Mouse (Mus musculus) kidney, postnatal 0 days (tissue): Measurements from ENCODE around the gene Scg3. TPM values are rescaled to one million over a fixed set of nuclear protein-coding genes. Genes with fewer than 3 reads are reported as not detected.
"Not testable (repeated sequence)": the region's sequence is repeated elsewhere in the genome, so short reads cannot be mapped to it uniquely, and the experiment has no call there.

ENCODE experiments used
- ATAC-seq: fragments of 200-750 bp; cut with Nextera tagmentation; replicated peaks from 2 replicates; pipeline ENCODE4 v1.8.0; 2017; ENCODE audit warnings: low read depth, moderate number of reproducible peaks, moderate TSS enrichment, moderate library complexity; ENCODE audit not compliant: low FRiP score
- DNase-seq: peaks from one replicate; pipeline ENCODE4 v3.0.0-alpha.2; 2016; ENCODE audit warnings: low spot score
- H3K27ac ChIP-seq: fragments of 300-500 bp; sonication (generic); 2 replicates; pipeline ENCODE4 v1.5.1; 2014; ENCODE audit warnings: mild to moderate bottlenecking
- H3K27me3 ChIP-seq: fragments of 300-500 bp; sonication (generic); 2 replicates; pipeline ENCODE4 v1.6.1; 2014; ENCODE audit warnings: low read length, mixed read lengths; ENCODE audit not compliant: insufficient read depth
- H3K36me3 ChIP-seq: fragments of 300-500 bp; sonication (generic); 2 replicates; pipeline ENCODE4 v1.6.1; 2014; ENCODE audit warnings: low read length, mixed read lengths; ENCODE audit not compliant: insufficient read depth
- H3K4me1 ChIP-seq: fragments of 300-500 bp; sonication (generic); replicated peaks from 2 replicates; pipeline ENCODE4 v1.6.1; 2014; ENCODE audit warnings: antibody characterized with exemption, low read length, mixed read lengths; ENCODE audit not compliant: insufficient read depth
- H3K4me2 ChIP-seq: fragments of 300-500 bp; sonication (generic); 2 replicates; pipeline ENCODE4 v1.6.1; 2014; ENCODE audit warnings: mild to moderate bottlenecking, low read length, moderate library complexity, mixed read lengths
- H3K4me3 ChIP-seq: fragments of 300-500 bp; sonication (generic); replicated peaks from 2 replicates; pipeline ENCODE4 v1.5.1; 2014; ENCODE audit warnings: low read depth, low read length
- H3K9ac ChIP-seq: fragments of 300-500 bp; sonication (generic); 2 replicates; pipeline ENCODE4 v1.6.1; 2014; ENCODE audit warnings: low read depth, low read length
- H3K9me3 ChIP-seq: fragments of 300-500 bp; sonication (generic); replicated peaks from 2 replicates; pipeline ENCODE4 v1.6.1; 2016; ENCODE audit warnings: low read length, inconsistent platforms, mixed read lengths
- CTCF ChIP-seq: IDR thresholded peaks from 2 replicates; pipeline ENCODE4 v1.5.1; 2016; ENCODE audit warnings: antibody characterized with exemption, low read depth, mild to moderate bottlenecking, moderate library complexity
- WGBS: fragments of 180-500 bp; shearing (Covaris S2); extraction: QIAGEN DNeasy Blood & Tissue Kit; methylation state at CpG from one replicate; pipeline ENCODE4 v1.1.7; 2014; 5-methylcytosine and 5-hydroxymethylcytosine counted together
- polyA plus RNA-seq: library from polyadenylated mRNA; unstranded; fragments of >200 nt; fragmentation: Nextera tagmentation; extraction: Ambion mirVana; gene quantifications from 2 replicates; pipeline ENCODE4 v1.2.1, GENCODE M21; 2015

Gene Scg3
- polyA plus RNA-seq, 1 experiment from 2014 or later: 0.18 TPM

GRCm38 (mm10) chr9:75630823-75631454 is 52.9 kb downstream of the Scg3 start:
- Histone ChIP-seq H3K4me1 (no peaks in the 10 kb centered on the region), H3K9me3 (no peaks in the 10 kb centered on the region), H3K9ac (no peak overlapping the region), H3K4me3 (no peak overlapping the region), H3K27ac (no peak overlapping the region), H3K36me3 (no peaks in the 10 kb centered on the region), H3K4me2 (no peak overlapping the region), H3K27me3 (no peaks in the 10 kb centered on the region)
- DNase-seq (no peak), ATAC-seq (no peak)
- no peak for TF ChIP-seq CTCF
- WGBS: 78% methylated on average over 8 of the region's 8 CpGs

DNA sequence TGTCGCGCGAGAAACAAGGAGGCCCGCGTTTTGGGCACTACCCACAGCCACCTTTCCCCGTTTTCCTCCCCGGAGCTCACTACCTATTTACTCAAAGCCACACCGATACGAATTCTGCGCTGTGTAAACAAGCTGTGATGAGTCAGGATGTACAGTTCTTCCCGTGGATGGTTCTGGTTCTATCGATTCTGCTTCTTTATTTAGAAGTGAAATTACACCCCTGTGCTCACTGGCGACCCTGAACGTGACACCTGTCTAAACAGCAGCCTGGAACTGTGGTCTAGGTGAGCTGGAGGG is 57.6 kb downstream of the Scg3 start:
- Histone ChIP-seq H3K4me2 (peak overlapping the region; percentile 92), H3K4me3 (peak overlapping the region; percentile 83), H3K27ac (peak overlapping the region; percentile 82; the same call in 1 of the 2 replicates), H3K9ac (peak overlapping the region; percentile 85), H3K36me3 (no peaks in the 10 kb centered on the region), H3K4me1 (0 out of 2 replicates have a peak, but pooled peaks cover 4% of the 10 kb centered on the region), H3K27me3 (no peaks in the 10 kb centered on the region; the same call in 1 of the 2 replicates), H3K9me3 (no peaks in the 10 kb centered on the region)
- DNase-seq: no peak
- under 1% methylated on average over 14 of the region's 14 CpGs for WGBS
- ATAC-seq: no peak
- no peak for TF ChIP-seq CTCF

GRCm38 (mm10) chr9:75625556-75626307 is 58.1 kb downstream of the Scg3 start, which contains the start of gene Lysmd2:
TSS of gene Lysmd2 (plus strand) at chr9:75625741.
- Histone ChIP-seq H3K9me3 (no peaks in the 10 kb centered on the region), H3K4me1 (0 out of 2 replicates have a peak, but pooled peaks cover 4% of the 10 kb centered on the region), H3K36me3 (no peaks in the 10 kb centered on the region), H3K9ac (peak within 1 kb of the TSS; percentile 85), H3K4me3 (peak within 1 kb of the TSS; percentile 83), H3K27me3 (no peaks in the 10 kb centered on the region; the same call in 1 of the 2 replicates), H3K4me2 (peak within 1 kb of the TSS; percentile 92), H3K27ac (peak within 1 kb of the TSS; percentile 82)
- under 1% methylated on average over 72 of the region's 94 CpGs for WGBS
- ATAC-seq (peak; percentile 88), DNase-seq (peak; percentile 78)
- no peak for TF ChIP-seq CTCF

- H3K4me1 ChIP-seq: 0 out of 2 replicates have a peak, but pooled peaks cover 4% of the 10 kb centered on the region
- DNase-seq: peak; percentile 31
- peak overlapping the region; percentile 82 for H3K27ac ChIP-seq
- TF ChIP-seq CTCF: no peak
- H3K9me3 ChIP-seq: no peaks in the 10 kb centered on the region
- H3K4me2 ChIP-seq: peak overlapping the region; percentile 92
- H3K4me3 ChIP-seq: peak overlapping the region; percentile 83
- no peaks in the 10 kb centered on the region; the same call in 1 of the 2 replicates for H3K27me3 ChIP-seq
- H3K36me3 ChIP-seq: no peaks in the 10 kb centered on the region
- H3K9ac ChIP-seq: peak overlapping the region; percentile 85
- WGBS: 17% methylated on average over 18 of the region's 18 CpGs
- ATAC-seq: no peak; the same call in 1 of the 2 replicates
These were observed 58.8 kb downstream of the Scg3 start for GRCm38 (mm10) chr9:75624983-75625555.

- no peak overlapping the region for H3K4me2 ChIP-seq
- H3K9ac ChIP-seq: no peak overlapping the region
- 70% methylated on average over 3 of the region's 3 CpGs for WGBS
- H3K27ac ChIP-seq: no peak overlapping the region
- ATAC-seq: no peak
- H3K27me3 ChIP-seq: no peaks in the 10 kb centered on the region; the same call in 1 of the 2 replicates
- no peak for DNase-seq
- H3K36me3 ChIP-seq: no peaks in the 10 kb centered on the region
- no peak for TF ChIP-seq CTCF
- no peaks in the 10 kb centered on the region for H3K9me3 ChIP-seq
- 0 out of 2 replicates have a peak, but pooled peaks cover 4% of the 10 kb centered on the region for H3K4me1 ChIP-seq
- no peak overlapping the region for H3K4me3 ChIP-seq
These were observed 62.4 kb downstream of the Scg3 start for GRCm38 (mm10) chr9:75621428-75621827.

DNA sequence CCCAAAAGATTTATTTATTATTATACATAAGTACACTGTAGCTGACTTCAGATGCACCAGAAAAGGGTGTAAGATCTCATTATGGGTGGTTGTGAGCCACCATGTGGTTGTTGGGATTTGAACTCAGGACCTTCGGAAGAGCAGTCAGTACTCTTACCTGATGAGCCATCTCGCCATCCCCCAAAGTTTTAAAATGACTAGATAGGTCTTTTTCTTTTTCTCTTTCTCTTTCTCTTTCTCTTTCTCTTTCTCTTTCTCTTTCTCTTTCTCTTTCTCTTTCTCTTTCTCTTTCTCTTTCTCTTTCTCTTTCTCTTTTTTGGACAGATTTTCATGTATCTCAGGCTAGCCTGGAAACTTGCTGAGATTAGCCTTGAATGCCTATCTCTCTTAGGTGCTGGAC is 64.1 kb downstream of the Scg3 start:
- not testable (repeated sequence) for H3K9me3 ChIP-seq, DNase-seq, H3K27ac ChIP-seq, ATAC-seq, H3K4me1 ChIP-seq, H3K36me3 ChIP-seq, H3K27me3 ChIP-seq, H3K4me3 ChIP-seq, H3K9ac ChIP-seq, H3K4me2 ChIP-seq
- 93% methylated on average over 2 of the region's 2 CpGs for WGBS
